Mouse (Mus musculus): ENCODE results near the gene Btbd9. TPM values are rescaled to one million over a fixed set of nuclear protein-coding genes. Genes with fewer than 3 reads are reported as not detected.

The Btbd9 gene
- total and polyA plus RNA-seq, 2 experiments from 2014 or later, result 30.3 to 31.0 TPM

- peaks cover 78% of the 10 kb centered on the region for H3K36me3 ChIP-seq (replicated peaks; ENCODE audit: control insufficient read depth, insufficient read depth, low read length)
- DNase-seq (ENCODE audit: low spot score), result no peak
Observed at GRCm38 (mm10) chr17:30598300-30598699, 22.0 kb upstream of the Btbd9 start.

GRCm38 (mm10) chr17:30597786-30598185, 21.5 kb upstream of the Btbd9 start:
- Histone ChIP-seq H3K9me3 (replicated peaks; ENCODE audit: control insufficient read depth, low read length) (no peaks in the 10 kb centered on the region), H3K27ac (ENCODE audit: low read depth) (no peak overlapping the region), H3K4me3 (ENCODE audit: low read depth, low read length) (no peak overlapping the region), H3K36me3 (replicated peaks; ENCODE audit: control insufficient read depth, insufficient read depth, low read length) (peaks cover 78% of the 10 kb centered on the region), H3K4me2 (ENCODE audit: low read depth, low read length) (no peak overlapping the region), H3K9ac (replicated peaks; ENCODE audit: low read depth, low read length) (no peak overlapping the region), H3K4me1 (ENCODE audit: control insufficient read depth, insufficient read depth) (no peaks in the 10 kb centered on the region), H3K27me3 (ENCODE audit: control insufficient read depth, insufficient read depth, low read length) (no peaks in the 10 kb centered on the region)
- no peak for ATAC-seq (ENCODE audit: insufficient read depth, low read depth)
- TF ChIP-seq EP300 (IDR thresholded peaks at IDR 0.05; ENCODE audit: low read depth) (no peak), CTCF (IDR thresholded peaks at IDR 0.05; ENCODE audit: low read depth) (no peak)
- WGBS, result 91% methylated on average over 9 of the region's 9 CpGs
- no peak for DNase-seq (ENCODE audit: low spot score)

More at GRCm38 (mm10) chr17:30598300-30598699, 22.0 kb upstream of the Btbd9 start:
- Histone ChIP-seq H3K27me3 (ENCODE audit: control insufficient read depth, insufficient read depth, low read length) (no peaks in the 10 kb centered on the region), H3K27ac (ENCODE audit: low read depth) (no peak overlapping the region), H3K9me3 (replicated peaks; ENCODE audit: control insufficient read depth, low read length) (no peaks in the 10 kb centered on the region), H3K4me3 (ENCODE audit: low read depth, low read length) (no peak overlapping the region), H3K4me1 (ENCODE audit: control insufficient read depth, insufficient read depth) (no peaks in the 10 kb centered on the region), H3K4me2 (ENCODE audit: low read depth, low read length) (no peak overlapping the region), H3K9ac (replicated peaks; ENCODE audit: low read depth, low read length) (no peak overlapping the region)
- TF ChIP-seq CTCF (IDR thresholded peaks at IDR 0.05; ENCODE audit: low read depth), result no peak
- no peak for TF ChIP-seq EP300 (IDR thresholded peaks at IDR 0.05; ENCODE audit: low read depth)
- WGBS, result 89% methylated on average over 5 of the region's 5 CpGs
- no peak for ATAC-seq (ENCODE audit: insufficient read depth, low read depth)

GRCm38 (mm10) chr17:30594846-30595245, 18.6 kb upstream of the Btbd9 start:
- Histone ChIP-seq H3K27me3 (ENCODE audit: control insufficient read depth, insufficient read depth, low read length) (no peaks in the 10 kb centered on the region), H3K4me1 (ENCODE audit: control insufficient read depth, insufficient read depth) (no peaks in the 10 kb centered on the region), H3K27ac (ENCODE audit: low read depth) (no peak overlapping the region), H3K9me3 (replicated peaks; ENCODE audit: control insufficient read depth, low read length) (no peaks in the 10 kb centered on the region), H3K4me2 (ENCODE audit: low read depth, low read length) (no peak overlapping the region), H3K4me3 (ENCODE audit: low read depth, low read length) (no peak overlapping the region), H3K9ac (replicated peaks; ENCODE audit: low read depth, low read length) (no peak overlapping the region), H3K36me3 (replicated peaks; ENCODE audit: control insufficient read depth, insufficient read depth, low read length) (peaks cover 66% of the 10 kb centered on the region)
- TF ChIP-seq CTCF (IDR thresholded peaks at IDR 0.05; ENCODE audit: low read depth) (no peak), EP300 (IDR thresholded peaks at IDR 0.05; ENCODE audit: low read depth) (no peak)
- 64% methylated on average over 6 of the region's 6 CpGs for WGBS
- ATAC-seq (ENCODE audit: insufficient read depth, low read depth) (no peak), DNase-seq (ENCODE audit: low spot score) (no peak)

- 70% methylated on average over 5 of the region's 5 CpGs for WGBS
- Histone ChIP-seq H3K9me3 (replicated peaks; ENCODE audit: control insufficient read depth, low read length) (no peaks in the 10 kb centered on the region), H3K9ac (replicated peaks; ENCODE audit: low read depth, low read length) (no peak overlapping the region), H3K4me2 (ENCODE audit: low read depth, low read length) (no peak overlapping the region), H3K27ac (ENCODE audit: low read depth) (no peak overlapping the region), H3K36me3 (replicated peaks; ENCODE audit: control insufficient read depth, insufficient read depth, low read length) (peaks cover 63% of the 10 kb centered on the region), H3K27me3 (ENCODE audit: control insufficient read depth, insufficient read depth, low read length) (no peaks in the 10 kb centered on the region), H3K4me3 (ENCODE audit: low read depth, low read length) (no peak overlapping the region), H3K4me1 (ENCODE audit: control insufficient read depth, insufficient read depth) (no peaks in the 10 kb centered on the region)
- ATAC-seq (ENCODE audit: insufficient read depth, low read depth), result no peak
- no peak for TF ChIP-seq CTCF (IDR thresholded peaks at IDR 0.05; ENCODE audit: low read depth)
- no peak for TF ChIP-seq EP300 (IDR thresholded peaks at IDR 0.05; ENCODE audit: low read depth)
- DNase-seq (ENCODE audit: low spot score), result no peak
Observed at GRCm38 (mm10) chr17:30594407-30594806, 18.1 kb upstream of the Btbd9 start.

- ATAC-seq (ENCODE audit: insufficient read depth, low read depth) (no peak), DNase-seq (ENCODE audit: low spot score) (peak; percentile 20)
- Histone ChIP-seq H3K27ac (ENCODE audit: low read depth) (no peak overlapping the region), H3K36me3 (replicated peaks; ENCODE audit: control insufficient read depth, insufficient read depth, low read length) (peaks cover 29% of the 10 kb centered on the region), H3K27me3 (ENCODE audit: control insufficient read depth, insufficient read depth, low read length) (no peaks in the 10 kb centered on the region), H3K9ac (replicated peaks; ENCODE audit: low read depth, low read length) (no peak overlapping the region), H3K4me1 (ENCODE audit: control insufficient read depth, insufficient read depth) (no peaks in the 10 kb centered on the region), H3K4me3 (ENCODE audit: low read depth, low read length) (no peak overlapping the region), H3K9me3 (replicated peaks; ENCODE audit: control insufficient read depth, low read length) (no peaks in the 10 kb centered on the region), H3K4me2 (ENCODE audit: low read depth, low read length) (no peak overlapping the region)
- WGBS, result 58% methylated on average over 17 of the region's 17 CpGs
- TF ChIP-seq EP300 (IDR thresholded peaks at IDR 0.05; ENCODE audit: low read depth) (no peak), CTCF (IDR thresholded peaks at IDR 0.05; ENCODE audit: low read depth) (peak; percentile 68)
Observed at GRCm38 (mm10) chr17:30590417-30591198, 14.3 kb upstream of the Btbd9 start.

All from heart, postnatal 0 days (tissue).